Mouse (Mus musculus) yolk sac, embryonic 10.5 days (tissue): ENCODE data around the gene Erc2.

Source experiments
- DNase-seq: peaks from one replicate; pipeline ENCODE4 v3.0.0-alpha.2; 2017; ENCODE audit warnings: low spot score

Erc2 gene

GRCm38 (mm10) chr14:28377519-28377918 is 755.3 kb downstream of the Erc2 start:
- DNase-seq: no peak

GRCm38 (mm10) chr14:28380129-28380528 is 757.9 kb downstream of the Erc2 start:
- no peak for DNase-seq

- no peak for DNase-seq
These were observed 759.7 kb downstream of the Erc2 start for GRCm38 (mm10) chr14:28381801-28382550.

GRCm38 (mm10) chr14:28386815-28387607 is 764.8 kb downstream of the Erc2 start:
- no peak for DNase-seq

- no peak for DNase-seq
These were observed 776.7 kb downstream of the Erc2 start for GRCm38 (mm10) chr14:28398915-28399314.

- DNase-seq: no peak
These were observed 777.7 kb downstream of the Erc2 start for GRCm38 (mm10) chr14:28399897-28400296.

- DNase-seq: no peak
These were observed 783.1 kb downstream of the Erc2 start for GRCm38 (mm10) chr14:28405277-28405840.

- no peak for DNase-seq
These were observed 787.2 kb downstream of the Erc2 start for GRCm38 (mm10) chr14:28409390-28409789.

- no peak for DNase-seq
These were observed 787.6 kb downstream of the Erc2 start for GRCm38 (mm10) chr14:28409796-28410347.

- DNase-seq: no peak
These were observed 788.6 kb downstream of the Erc2 start for GRCm38 (mm10) chr14:28410789-28411225.

GRCm38 (mm10) chr14:28412252-28412995 is 790.2 kb downstream of the Erc2 start:
- no peak for DNase-seq

GRCm38 (mm10) chr14:28413516-28413915 is 791.3 kb downstream of the Erc2 start:
- no peak for DNase-seq

GRCm38 (mm10) chr14:28417019-28417418 is 794.8 kb downstream of the Erc2 start:
- DNase-seq: no peak

GRCm38 (mm10) chr14:28418497-28418896 is 796.3 kb downstream of the Erc2 start:
- DNase-seq: no peak

GRCm38 (mm10) chr14:28419188-28419587 is 797.0 kb downstream of the Erc2 start:
- DNase-seq: no peak

- DNase-seq: no peak
These were observed 798.4 kb downstream of the Erc2 start for GRCm38 (mm10) chr14:28420596-28420995.

- no peak for DNase-seq
These were observed 804.4 kb downstream of the Erc2 start for GRCm38 (mm10) chr14:28426610-28427009.

- no peak for DNase-seq
These were observed 809.6 kb downstream of the Erc2 start for GRCm38 (mm10) chr14:28431703-28432309.

GRCm38 (mm10) chr14:28434996-28435395 is 812.8 kb downstream of the Erc2 start:
- no peak for DNase-seq

- no peak for DNase-seq
These were observed 816.9 kb downstream of the Erc2 start for GRCm38 (mm10) chr14:28439171-28439570.

GRCm38 (mm10) chr14:28441240-28441967 is 819.2 kb downstream of the Erc2 start:
- no peak for DNase-seq
